Mouse (Mus musculus) kidney, postnatal 25 days (tissue): Measurements from ENCODE around the gene Fcamr.

ENCODE experiments used
- DNase-seq, 2 experiments: peaks; one replicate each; pipeline ENCODE4 v3.0.0; 2021; ENCODE audit warnings: mixed read lengths in 2 of 2

The Fcamr gene

DNA sequence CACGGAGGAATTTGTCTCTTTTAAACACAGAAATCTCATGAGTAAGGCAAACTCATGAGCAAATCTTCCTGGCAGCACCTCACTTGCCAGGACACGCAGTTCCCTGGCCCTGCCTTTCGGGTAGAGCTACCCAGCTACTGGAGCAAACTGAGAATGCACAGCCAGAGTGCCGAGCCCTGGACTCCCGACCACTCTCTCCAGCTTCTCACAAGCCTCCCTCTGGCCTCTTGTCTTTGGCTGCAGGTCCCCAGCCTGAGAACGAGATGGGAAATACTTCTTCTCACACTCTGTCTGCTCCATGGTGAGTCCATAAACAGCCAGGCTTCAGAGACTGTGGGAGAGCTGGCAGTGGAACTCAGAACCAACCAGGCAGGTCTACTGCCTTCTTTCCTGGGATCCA, 2.3 kb downstream of the Fcamr start:
- DNase-seq = peak; percentile 34 to 66

DNA sequence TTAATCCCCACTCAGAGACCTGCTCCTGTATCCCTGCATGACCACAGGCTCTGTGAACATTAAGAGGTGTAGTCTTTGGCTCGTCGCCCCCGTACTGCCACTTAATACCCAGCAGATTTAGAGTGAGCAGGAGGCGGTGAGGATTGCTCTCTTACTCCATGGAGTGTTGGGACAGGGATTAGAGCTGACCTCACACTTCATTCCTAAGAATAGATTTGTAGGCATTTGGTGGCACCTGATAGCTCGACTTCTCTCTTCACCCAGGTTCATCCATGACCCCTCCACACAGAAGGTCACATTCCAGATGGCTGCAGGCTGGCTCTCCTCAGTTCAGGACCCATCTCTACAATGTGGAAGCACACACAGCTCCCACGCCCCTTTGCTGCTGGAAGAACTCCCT, 3.6 kb downstream of the Fcamr start:
- no peak for DNase-seq

DNA sequence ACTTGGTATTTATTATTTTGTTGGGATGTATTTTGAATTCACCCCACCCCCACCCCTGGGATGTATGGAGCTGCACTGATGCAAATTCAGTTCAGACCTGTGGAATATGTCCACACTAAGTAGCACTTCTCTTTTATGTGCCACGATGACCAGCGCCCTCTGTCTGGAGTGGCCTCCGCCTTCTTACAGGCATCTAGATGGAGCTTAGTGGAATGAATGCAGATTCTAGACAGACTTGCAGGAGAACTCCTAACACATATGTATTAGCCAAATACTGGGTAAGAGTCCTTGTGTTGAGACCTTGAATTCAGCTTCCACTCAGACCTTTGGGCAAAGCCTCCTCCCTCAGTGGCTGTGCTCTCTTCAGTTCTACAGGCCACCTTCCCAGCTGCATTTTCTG, 10.2 kb downstream of the Fcamr start:
- no peak for DNase-seq

DNA sequence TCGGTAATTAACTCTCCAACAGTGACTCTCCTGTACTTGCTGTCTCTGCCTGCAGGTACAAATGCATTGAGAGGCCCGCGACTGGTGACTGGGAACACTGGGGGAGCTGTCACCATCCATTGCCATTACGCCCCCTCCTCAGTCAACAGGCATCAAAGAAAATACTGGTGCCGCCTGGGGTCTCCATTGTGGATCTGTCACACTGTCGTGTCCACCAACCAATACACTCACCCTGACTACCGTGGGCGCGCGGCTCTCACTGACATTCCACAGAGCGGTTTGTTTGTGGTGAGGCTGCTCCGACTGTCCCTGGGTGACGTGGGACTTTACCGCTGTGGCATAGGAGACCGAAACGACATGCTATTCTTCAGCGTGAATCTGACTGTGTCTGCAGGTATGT, 10.6 kb downstream of the Fcamr start:
- peak in 1 of 2 experiments; percentile 1 for DNase-seq

DNA sequence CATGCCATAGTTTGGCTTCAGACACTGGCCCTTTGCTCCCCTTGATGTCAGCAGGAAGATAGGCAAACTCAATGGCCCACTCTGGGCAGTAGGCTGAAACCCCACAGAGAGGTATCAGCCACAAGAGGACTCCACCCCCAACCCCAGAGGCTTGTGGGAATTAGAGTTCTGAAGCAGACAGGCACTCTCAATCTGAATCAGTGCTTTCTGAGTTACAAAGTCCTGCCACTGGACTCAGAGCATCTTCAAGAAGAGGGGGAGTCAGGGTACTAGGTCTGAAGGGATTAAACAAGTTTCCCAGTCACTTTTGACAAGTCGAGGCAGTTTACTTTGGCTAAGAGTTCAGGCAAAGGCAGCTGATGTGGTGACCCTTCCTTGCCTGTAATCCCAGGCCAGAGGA, 19.0 kb downstream of the Fcamr start:
- DNase-seq = peak; percentile 42 to 69

DNA sequence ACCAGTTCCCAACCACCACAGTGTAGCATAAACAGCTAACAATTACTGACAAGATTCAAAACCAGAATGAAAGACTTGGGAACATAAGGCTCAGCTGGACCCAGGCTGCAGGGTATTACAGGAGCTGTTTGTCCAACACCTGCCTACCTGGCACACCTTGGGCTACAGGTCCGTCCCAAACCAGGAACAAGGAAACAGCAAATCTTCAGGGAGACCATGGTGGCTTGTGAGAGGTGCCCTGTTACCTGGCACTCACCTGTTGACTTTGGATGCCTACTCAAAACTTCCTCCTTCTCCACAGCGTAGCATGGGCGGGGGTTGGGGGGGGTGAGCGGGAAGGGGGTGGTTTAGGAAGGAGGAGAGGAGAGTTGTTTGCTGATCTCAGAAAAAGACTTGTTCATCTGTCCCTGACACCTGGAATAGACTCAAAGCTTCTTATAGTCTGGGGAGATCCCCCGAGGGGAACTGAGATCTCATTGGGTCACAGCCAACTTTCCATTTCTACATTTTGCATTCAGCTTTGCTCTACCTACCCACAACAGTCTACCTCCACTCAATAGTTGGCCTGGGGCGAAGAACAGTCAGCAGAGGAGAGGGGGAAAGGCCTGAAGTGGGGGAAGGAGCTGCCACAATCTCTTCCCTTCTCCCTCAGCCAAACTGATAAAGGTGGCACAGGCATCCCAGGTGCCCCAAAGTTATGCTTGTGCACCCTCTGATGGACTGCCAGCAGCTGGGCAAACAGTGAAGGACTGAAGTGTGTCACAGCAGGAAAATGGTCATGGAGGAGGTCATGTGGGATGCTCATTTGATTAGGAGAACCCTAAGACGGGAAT, 19.8 kb downstream of the Fcamr start:
- DNase-seq = peak in 1 of 2 experiments; percentile 61

DNA sequence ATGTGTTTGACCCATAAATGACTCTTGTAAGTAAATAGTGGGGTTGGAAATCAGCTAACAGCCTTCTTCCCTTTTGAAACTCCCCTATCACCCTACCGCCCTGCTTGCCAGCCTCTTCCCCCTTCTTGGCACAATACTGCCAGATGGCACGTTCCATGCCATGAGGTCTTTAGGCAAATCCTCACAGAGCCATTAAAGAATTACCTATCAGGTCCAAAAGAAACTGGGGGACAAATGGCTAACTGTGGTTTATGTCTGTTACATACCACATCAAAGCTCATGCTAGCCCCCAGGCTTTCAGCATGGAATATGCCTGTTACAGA, 20.4 kb downstream of the Fcamr start:
- DNase-seq = no peak

DNA sequence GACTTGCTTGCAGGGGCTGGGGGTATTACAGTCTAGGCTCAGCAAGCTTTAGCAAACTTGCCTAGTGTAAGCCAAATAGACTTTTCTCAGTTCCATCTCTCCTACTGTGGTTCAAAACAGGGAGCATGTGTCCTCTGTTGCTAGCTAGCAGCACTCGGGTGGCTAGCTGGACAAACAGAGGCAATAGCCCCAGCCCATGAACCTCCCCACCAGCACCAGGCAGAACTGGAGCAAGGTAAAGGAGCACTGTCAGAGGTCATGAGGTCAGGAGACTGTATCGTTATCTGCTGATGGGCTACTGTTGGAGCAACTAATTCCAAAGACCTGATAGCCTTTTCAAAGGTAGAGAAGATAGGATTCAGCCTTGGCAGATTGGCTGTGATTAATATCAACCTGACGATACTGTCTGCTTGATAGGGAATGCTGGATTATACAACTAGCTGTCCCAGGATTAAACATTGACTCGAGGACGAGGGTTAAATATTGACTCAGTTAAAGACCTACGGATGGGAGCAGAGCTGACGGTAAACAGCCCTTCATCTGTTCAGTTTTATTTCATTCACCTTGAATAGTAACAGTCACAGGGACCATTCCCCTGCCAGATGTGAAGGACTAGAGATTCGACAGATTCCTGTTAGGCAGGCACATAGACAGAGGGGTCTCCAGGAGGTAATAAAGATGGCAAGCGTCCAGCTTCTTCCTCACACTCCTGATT, 21.4 kb downstream of the Fcamr start:
- peak; percentile 63 to 69 for DNase-seq

DNA sequence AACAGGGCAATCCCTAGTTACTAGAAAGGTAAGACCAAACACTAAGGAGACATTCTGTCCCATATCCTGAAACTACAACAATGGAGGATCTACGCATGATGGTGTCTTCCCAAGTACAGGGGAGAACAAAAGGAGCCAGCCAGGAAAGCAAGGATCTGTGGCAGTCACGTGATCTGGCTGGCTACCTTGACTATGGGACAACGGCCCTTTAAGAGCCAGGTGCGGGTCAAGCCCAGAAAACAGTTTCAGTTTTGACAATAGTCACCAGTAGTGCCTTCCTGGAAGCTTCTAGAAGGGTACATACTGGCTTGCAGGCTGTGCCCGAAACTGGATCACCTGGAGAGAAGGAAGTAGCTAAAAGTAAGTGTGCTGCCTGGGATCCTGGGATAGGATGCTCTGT, 25.7 kb downstream of the Fcamr start, which contains the start of gene Pigr:
TSS of gene Pigr (plus strand) at position 237 of the 400 bp plus-strand sequence.
- no peak for DNase-seq

DNA sequence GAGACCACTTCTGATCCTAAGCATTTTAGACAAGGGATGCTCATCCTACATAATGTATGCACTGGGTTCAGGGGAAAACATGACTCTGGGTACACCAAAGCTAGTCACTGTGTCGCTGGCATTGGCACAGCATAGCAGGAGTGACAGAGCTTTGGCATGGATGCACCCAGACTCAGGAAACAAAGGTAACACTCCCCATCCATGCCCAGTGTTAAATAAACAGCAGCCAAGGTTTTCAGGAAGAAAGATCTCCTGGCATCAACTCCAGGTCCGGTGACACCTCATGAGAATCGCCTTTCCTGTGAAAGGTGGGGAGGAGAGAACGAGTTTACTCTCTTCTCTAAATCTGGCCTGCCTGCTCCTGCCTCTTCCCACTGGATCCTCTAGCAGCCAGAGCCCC, 28.0 kb downstream of the Fcamr start:
- peak; percentile 23 to 48 for DNase-seq

DNA sequence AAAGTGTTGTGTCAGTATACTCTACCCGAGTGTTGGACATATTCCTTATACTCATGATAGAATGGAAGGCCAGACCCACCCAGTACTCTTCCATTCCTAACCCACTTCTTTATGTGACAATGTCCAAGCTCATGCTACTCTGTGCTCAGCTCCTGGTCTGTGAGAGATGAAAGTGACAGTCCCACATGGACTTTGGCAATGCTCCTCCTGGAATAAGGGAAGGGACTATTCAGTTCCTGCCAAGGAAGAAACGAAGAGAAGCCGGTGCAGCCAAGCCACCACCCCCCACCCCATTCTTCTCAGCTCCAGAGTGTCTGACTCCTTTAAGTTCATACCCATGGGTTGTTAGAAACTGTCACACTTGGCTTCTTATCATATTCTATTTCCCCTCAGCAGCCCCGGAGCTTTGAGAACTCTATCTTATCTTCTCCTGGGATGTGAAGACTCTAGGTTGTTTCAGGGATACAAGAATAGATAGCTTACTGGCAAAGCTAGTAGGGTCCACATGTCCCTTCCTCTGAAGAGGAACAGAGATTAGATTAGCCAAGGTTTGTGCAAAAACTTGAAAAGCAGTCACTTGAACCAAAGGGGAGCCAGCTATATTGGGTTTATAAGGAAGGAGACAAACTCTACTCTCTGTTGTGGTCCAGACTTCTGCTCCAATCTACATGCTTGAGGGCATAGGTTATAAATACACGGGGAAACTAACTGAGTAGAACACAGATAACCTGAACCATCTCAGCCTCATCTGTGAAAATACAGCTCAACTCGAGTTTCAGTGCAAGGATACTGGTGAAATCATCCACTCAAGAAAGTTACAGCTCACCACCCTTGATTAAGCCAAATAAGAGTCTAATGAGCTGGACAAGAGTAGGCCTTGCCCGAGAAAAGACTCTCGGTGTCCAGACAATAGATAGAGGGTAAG, 29.5 kb downstream of the Fcamr start:
- no peak for DNase-seq

DNA sequence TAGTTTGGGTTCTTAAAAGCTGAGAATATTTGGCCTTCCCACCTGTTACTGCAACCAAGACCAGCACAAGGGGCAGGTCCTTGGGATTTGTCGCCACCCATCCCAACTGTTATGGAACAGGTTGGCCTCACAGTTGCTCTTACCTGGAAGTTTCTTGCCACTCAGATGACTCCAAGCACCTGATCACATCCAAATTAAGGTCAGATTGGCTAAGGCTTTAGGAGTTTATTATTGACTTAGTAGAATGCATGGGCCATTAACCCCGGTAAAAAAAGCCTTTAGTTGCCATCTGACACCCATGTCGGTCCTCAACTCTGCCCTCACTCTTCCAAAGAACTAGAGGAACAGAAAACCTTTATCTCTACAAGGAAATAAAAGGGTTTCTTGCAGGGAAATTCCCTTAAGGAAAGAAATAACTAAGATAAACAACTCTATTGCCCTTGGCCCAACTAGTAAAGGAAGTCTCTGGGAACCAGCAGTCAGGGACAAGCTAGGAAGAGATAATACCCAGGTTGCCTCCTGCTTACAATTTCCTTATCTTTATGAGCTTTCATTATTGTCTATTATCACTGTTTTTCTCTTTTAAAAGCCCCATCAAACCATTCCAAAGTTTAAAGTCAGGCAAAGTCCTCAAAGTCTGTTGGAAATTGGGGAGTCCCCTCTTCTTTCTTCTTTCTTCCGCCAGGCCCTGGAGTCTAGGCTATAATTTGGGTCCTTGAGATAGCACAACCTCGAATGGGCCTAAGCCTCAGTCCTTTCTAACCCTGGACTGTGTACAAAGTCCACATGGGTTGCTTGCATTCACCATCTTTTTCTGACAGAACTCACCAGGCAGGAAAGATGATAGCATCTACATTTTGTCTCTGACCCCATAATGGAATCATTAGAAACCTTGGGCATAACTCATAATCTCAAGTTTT, 31.8 kb downstream of the Fcamr start:
- peak; percentile 68 to 88 for DNase-seq

DNA sequence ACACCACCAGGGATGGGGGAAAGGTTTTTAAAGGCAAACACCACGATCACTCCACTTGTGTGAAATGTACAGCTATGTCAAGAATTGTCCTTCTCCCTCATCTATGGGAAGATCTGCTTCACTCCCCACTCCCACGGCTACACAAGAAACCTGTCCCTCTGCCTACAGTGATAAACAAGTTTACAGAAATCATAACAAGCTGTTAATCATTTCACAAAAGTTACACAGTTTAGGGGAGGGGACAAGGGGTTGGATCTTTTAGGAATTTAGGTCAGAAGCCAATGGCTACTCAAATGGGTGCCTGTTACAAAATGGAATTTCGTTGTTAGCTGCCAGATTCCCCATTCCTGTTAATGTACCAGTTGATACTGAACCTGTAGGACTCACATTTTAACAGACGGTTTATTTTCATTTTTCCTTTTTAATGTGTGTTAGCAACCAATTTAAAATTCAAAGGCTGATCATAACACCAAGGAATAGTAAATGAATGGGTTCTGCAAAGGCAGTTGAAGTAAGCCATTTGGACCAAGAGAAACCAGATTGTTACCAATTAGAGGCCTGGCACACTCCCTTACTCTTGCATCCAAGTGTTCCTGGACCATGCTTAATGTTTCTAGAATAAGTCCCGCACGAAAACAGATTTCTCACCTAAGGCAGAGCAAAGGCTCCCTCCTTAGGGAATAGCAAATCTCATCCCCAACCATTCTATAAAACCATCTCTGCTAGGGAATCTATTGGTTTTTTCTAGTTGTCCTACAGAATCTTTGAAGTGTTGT, 34.6 kb downstream of the Fcamr start:
- DNase-seq = peak in 1 of 2 experiments; percentile 18

DNA sequence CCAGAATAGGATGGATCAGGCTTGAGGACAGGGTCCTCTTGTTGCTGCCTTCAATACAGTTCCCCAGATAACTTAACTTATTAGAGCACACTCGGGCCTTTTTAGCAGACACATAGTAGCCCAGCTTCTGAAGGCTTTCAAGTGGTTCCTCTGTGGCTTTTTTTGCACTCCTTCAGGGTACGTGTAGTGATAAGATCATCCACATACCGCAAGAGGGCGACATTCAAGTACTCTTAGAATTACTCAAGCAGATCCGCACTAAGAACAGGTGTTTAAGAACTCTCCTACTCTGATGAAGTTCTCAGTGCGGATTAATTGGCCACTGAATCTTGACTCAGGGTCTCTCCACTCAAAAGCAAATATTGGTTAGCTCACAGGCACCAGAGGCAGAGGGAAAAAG, 37.6 kb downstream of the Fcamr start:
- DNase-seq = peak in 1 of 2 experiments; percentile 75

DNA sequence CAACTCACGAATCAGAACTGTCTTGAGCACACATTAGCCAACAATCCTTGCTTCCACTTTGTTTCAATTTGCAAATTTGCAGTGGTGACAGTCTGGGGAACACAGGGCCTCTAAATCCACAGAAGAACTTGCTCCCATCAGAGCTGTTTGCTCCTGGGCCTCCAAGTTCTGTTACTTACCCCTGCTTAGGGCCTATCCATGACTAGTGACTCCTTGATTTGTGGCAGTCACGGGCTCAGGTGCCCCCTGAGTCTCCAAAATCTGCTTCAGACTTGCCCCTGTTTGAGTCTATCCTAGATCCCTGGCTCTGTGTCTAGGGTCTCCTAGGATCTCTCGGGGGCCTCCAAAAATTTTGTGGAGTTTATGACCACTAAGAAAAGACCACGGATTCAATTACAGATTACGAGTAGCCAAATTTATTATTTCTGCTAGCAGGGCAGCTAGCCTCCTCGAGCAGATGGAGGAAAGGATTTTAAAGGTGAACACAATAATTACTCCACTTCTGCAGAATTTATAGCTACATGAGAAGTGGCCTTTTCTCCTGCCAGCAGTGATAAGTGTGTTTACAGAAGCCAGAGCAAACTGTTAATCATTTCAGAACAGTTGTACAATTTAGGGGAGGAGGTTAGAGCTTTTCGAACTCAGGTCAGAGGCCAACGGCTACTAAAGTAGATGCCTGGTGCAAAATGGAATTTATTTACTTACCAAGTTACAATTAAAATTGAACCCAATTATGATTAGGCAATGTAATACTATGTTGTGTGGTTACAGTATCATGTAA, 40.1 kb downstream of the Fcamr start:
- DNase-seq = peak; percentile 49 to 54

DNA sequence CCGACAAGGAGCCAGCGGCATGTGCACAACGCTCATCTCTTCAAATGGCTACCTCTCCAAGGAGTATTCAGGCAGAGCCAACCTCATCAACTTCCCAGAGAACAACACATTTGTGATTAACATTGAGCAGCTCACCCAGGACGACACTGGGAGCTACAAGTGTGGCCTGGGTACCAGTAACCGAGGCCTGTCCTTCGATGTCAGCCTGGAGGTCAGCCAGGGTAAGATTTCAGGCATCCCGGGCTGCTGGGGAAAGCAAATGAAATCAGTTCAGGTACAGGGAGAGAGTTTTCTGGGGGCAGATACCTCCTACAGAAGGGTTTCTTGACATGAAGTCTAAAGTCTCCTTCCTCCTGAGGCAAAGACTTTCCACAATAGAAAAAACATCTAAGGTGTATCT, 40.9 kb downstream of the Fcamr start:
- no peak for DNase-seq

DNA sequence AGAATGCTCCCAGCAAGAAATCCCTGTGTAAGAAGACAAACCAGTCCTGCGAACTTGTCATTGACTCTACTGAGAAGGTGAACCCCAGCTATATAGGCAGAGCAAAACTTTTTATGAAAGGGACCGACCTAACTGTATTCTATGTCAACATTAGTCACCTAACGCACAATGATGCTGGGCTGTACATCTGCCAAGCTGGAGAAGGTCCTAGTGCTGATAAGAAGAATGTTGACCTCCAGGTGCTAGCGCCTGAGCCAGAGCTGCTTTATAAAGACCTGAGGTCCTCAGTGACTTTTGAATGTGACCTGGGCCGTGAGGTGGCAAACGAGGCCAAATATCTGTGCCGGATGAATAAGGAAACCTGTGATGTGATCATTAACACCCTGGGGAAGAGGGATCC, 43.8 kb downstream of the Fcamr start:
- DNase-seq = no peak

DNA sequence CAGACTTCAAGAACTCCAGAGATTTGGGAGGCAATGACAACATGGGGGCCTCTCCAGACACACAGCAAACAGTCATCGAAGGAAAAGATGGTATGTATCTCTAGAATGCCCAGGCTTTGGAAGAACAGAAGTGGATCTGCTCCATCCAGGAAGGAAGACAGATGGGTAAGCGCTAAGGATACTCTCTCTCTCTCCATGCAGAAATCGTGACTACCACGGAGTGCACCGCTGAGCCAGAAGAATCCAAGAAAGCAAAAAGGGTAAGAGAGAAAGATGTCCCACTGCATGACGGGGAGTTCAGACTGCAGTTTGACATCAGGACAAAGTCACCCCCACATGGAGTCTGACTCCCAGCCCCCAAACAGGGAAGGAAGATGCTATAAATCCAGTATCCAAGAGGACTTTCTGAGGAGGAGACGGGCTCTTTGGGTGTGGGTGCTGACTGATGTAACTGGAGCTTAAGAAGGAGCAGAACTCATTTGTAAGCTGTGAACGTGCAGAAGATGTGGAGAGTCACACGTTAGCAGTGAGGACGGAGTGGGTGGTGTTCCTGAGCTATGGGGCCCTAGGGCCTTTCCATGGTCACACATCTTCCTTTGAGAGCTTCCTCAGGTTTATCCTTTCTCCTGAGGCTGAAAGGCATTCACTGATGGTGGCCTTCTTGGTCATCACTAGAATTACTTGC, 49.0 kb downstream of the Fcamr start:
- DNase-seq = no peak

DNA sequence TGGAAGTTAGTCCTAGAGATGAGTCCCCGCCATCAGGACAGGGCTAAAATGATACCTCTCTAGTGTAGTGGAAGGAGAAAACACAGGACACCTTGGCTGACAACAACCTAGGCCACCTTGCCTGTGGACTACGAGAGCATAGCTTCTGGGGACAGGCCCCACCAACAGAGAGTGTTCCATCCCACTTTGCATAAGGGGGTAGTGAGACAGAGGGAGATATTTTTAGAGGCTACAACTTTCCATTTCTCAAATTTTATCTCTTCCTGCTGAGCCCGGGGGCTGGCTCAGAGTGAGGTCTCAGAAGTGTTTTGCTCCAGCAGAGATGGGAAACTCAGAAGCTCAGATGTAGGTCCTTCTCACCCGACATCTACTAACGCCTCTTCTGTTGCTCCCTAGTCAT, 49.7 kb downstream of the Fcamr start:
- DNase-seq = no peak

DNA sequence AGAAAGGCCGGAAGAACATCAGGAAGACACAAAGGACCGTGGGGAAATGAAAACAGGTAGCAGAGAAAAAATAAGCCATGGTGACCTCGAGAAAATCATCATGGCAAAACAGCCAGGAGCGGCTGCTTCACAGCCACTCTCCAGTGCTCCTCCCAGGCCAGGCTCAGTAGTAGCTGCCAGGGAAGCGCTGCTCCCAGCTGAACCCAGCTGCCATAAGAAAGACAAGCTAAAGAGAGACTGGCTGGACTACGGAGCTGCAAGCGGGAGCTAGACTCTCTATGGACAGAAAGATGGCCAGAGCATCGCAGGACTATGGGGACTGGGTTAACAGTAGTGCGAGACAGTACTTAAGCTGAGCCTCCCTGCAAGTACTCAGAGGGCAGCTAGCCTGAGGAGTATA, 54.1 kb downstream of the Fcamr start:
- no peak for DNase-seq
